Mouse (Mus musculus) kidney, adult 2 months (tissue): ENCODE measurements at regions not wholly inside any gene's neighbourhood (a gene's known extent, or its start where the extent isn't known, plus 50 kb on each side); places are given as distances from the start of the nearest gene placed in this dataset.
"Not testable (repeated sequence)": the region's sequence is repeated elsewhere in the genome, so short reads cannot be mapped to it uniquely, and the experiment has no call there.

Experiments used
- DNase-seq: peaks from one replicate; pipeline ENCODE4 v3.0.0; 2021
- H3K27ac ChIP-seq: fragments of 200-500 bp; 2 replicates; pipeline ENCODE4 v1.5.1; 2012; ENCODE audit warnings: low read depth, low read length, control low read depth, inconsistent platforms; ENCODE audit not compliant: insufficient read depth
- H3K27me3 ChIP-seq: fragments of 200-500 bp; replicated peaks from 2 replicates; pipeline ENCODE4 v1.6.1; 2012; ENCODE audit warnings: mild to moderate bottlenecking, moderate library complexity, low read length, inconsistent platforms; ENCODE audit not compliant: control insufficient read depth, insufficient read depth
- H3K36me3 ChIP-seq: fragments of 200-500 bp; 2 replicates; pipeline ENCODE4 v1.6.1; 2012; ENCODE audit warnings: mild to moderate bottlenecking, moderate library complexity, low read length, inconsistent platforms; ENCODE audit not compliant: control insufficient read depth, insufficient read depth
- H3K4me1 ChIP-seq: fragments of 200-500 bp; 2 replicates; pipeline ENCODE4 v1.6.1; 2011; ENCODE audit warnings: low read length; ENCODE audit not compliant: control insufficient read depth, insufficient read depth
- H3K4me3 ChIP-seq: fragments of 200-500 bp; 2 replicates; pipeline ENCODE4 v1.5.1; 2011; ENCODE audit warnings: mild to moderate bottlenecking, low read depth, low read length, control low read depth; ENCODE audit not compliant: insufficient read depth
- CTCF ChIP-seq: fragments of 200-500 bp; conservative IDR thresholded peaks from 2 replicates; pipeline ENCODE4 v1.5.1; 2011; ENCODE audit warnings: low read depth, mild to moderate bottlenecking, control low read depth, low read length, moderate library complexity, mixed read lengths; ENCODE audit not compliant: insufficient read depth, insufficient read length
- POLR2A ChIP-seq: fragments of 200-500 bp; IDR thresholded peaks from one replicate; pipeline ENCODE4 v1.6.1; 2011; ENCODE audit warnings: low read depth, low read length, control low read depth
- WGBS: fragments of 180-500 bp; shearing (Covaris S2); methylation state at CpG from one replicate; pipeline ENCODE4 v1.1.7; 2018; 5-methylcytosine and 5-hydroxymethylcytosine counted together

GRCm38 (mm10) chr2:63706643-63707042 is 391.2 kb downstream of the Fign start:
- Histone ChIP-seq H3K27ac (no peak overlapping the region), H3K27me3 (no peaks in the 10 kb centered on the region), H3K4me1 (no peaks in the 10 kb centered on the region), H3K4me3 (no peak overlapping the region), H3K36me3 (no peaks in the 10 kb centered on the region)
- TF ChIP-seq POLR2A (no peak), CTCF (no peak)
- DNase-seq, result no peak

GRCm38 (mm10) chr2:63706183-63706582 is 391.7 kb downstream of the Fign start:
- Histone ChIP-seq H3K27ac (no peak overlapping the region), H3K36me3 (no peaks in the 10 kb centered on the region), H3K4me1 (no peaks in the 10 kb centered on the region), H3K4me3 (no peak overlapping the region), H3K27me3 (no peaks in the 10 kb centered on the region)
- no peak for DNase-seq
- TF ChIP-seq CTCF (no peak), POLR2A (no peak)
- WGBS, result 78% methylated on average over 3 of the region's 3 CpGs

- TF ChIP-seq CTCF (no peak), POLR2A (no peak)
- 4% methylated on average over 22 of the region's 22 CpGs for WGBS
- H3K27me3 ChIP-seq, result no peaks in the 10 kb centered on the region
- H3K36me3 ChIP-seq, result no peaks in the 10 kb centered on the region
- H3K4me3 ChIP-seq, result peak overlapping the region; percentile 7; the same call in 1 of the 2 replicates
- H3K27ac ChIP-seq, result peak overlapping the region; percentile 35
- peak; percentile 67 for DNase-seq
- H3K4me1 ChIP-seq, result no peaks in the 10 kb centered on the region
Measured at GRCm38 (mm10) chr2:63702333-63703096, 395.3 kb downstream of the Fign start.

- peak; percentile 8 for DNase-seq
- Histone ChIP-seq H3K27ac (no peak overlapping the region; the same call in 1 of the 2 replicates), H3K36me3 (no peaks in the 10 kb centered on the region), H3K27me3 (no peaks in the 10 kb centered on the region), H3K4me1 (no peaks in the 10 kb centered on the region), H3K4me3 (no peak overlapping the region)
- 32% methylated on average over 13 of the region's 13 CpGs for WGBS
- no peak for TF ChIP-seq CTCF
- TF ChIP-seq POLR2A, result no peak
Measured at GRCm38 (mm10) chr2:63701861-63702260, 396.0 kb downstream of the Fign start.

GRCm38 (mm10) chr2:63700255-63700654 is 397.6 kb downstream of the Fign start:
- no peaks in the 10 kb centered on the region for H3K4me1 ChIP-seq
- H3K27me3 ChIP-seq, result no peaks in the 10 kb centered on the region
- H3K36me3 ChIP-seq, result no peaks in the 10 kb centered on the region
- no peak overlapping the region for H3K4me3 ChIP-seq
- WGBS, result 15% methylated on average over 3 of the region's 3 CpGs
- TF ChIP-seq POLR2A (no peak), CTCF (0 out of 2 replicates have a peak, but pooled peaks have one; percentile 8)
- DNase-seq, result peak; percentile 45
- H3K27ac ChIP-seq, result no peak overlapping the region

GRCm38 (mm10) chr2:63669700-63670099 is 428.1 kb downstream of the Fign start:
- 79% methylated on average over 3 of the region's 3 CpGs for WGBS
- Histone ChIP-seq H3K4me1 (no peaks in the 10 kb centered on the region), H3K4me3 (no peak overlapping the region), H3K36me3 (no peaks in the 10 kb centered on the region), H3K27ac (no peak overlapping the region), H3K27me3 (no peaks in the 10 kb centered on the region)
- DNase-seq, result no peak
- TF ChIP-seq POLR2A (no peak), CTCF (no peak)

GRCm38 (mm10) chr2:63668784-63669183 is 429.1 kb downstream of the Fign start:
- Histone ChIP-seq H3K36me3 (no peaks in the 10 kb centered on the region), H3K27ac (no peak overlapping the region), H3K27me3 (no peaks in the 10 kb centered on the region), H3K4me3 (no peak overlapping the region), H3K4me1 (no peaks in the 10 kb centered on the region)
- TF ChIP-seq CTCF (no peak), POLR2A (no peak)
- no peak for DNase-seq
- 83% methylated on average over 7 of the region's 7 CpGs for WGBS

GRCm38 (mm10) chr2:63659947-63660346 is 437.9 kb downstream of the Fign start:
- H3K4me3 ChIP-seq, H3K27ac ChIP-seq, H3K4me1 ChIP-seq, H3K27me3 ChIP-seq, H3K36me3 ChIP-seq, DNase-seq: not testable (repeated sequence)
- 78% methylated on average over 2 of the region's 2 CpGs for WGBS
